Mouse (Mus musculus): ENCODE measurements at regions not wholly inside any gene's neighbourhood (a gene's known extent, or its start where the extent isn't known, plus 50 kb on each side); places are given as distances from the start of the nearest gene placed in this dataset.
"Not testable (repeated sequence)": the region's sequence is repeated elsewhere in the genome, so short reads cannot be mapped to it uniquely, and the experiment has no call there.

- no peak for TF ChIP-seq CTCF (IDR thresholded peaks at IDR 0.05)
Observed at GRCm38 (mm10) chr5:28798361-28798760, 331.3 kb upstream of the Shh start.

GRCm38 (mm10) chr5:28795130-28795758 lies 328.2 kb upstream of the Shh start:
- no peak overlapping the region for H3K27ac ChIP-seq
- H3K4me3 ChIP-seq = no peak overlapping the region
- intact Hi-C loops (cut with DNase I) = no loop called here
- DNase-seq (ENCODE audit: extremely low spot score in 1 of 2, low spot score in 2 of 2) = no peak
- TF ChIP-seq CTCF (IDR thresholded peaks at IDR 0.05) = no peak

More at GRCm38 (mm10) chr5:28798361-28798760, 331.3 kb upstream of the Shh start:
- H3K4me3 ChIP-seq = no peak overlapping the region
- no peak for DNase-seq (ENCODE audit: extremely low spot score in 1 of 2, low spot score in 2 of 2)
- H3K27ac ChIP-seq = no peak overlapping the region
- intact Hi-C loops (cut with DNase I) = no loop called here

- Histone ChIP-seq H3K27ac (no peak overlapping the region), H3K4me3 (no peak overlapping the region)
- TF ChIP-seq CTCF (IDR thresholded peaks at IDR 0.05) = no peak
- no peak for DNase-seq (ENCODE audit: extremely low spot score in 1 of 2, low spot score in 2 of 2)
- intact Hi-C loops (cut with DNase I) = no loop called here
Observed at GRCm38 (mm10) chr5:28793781-28794180, 326.7 kb upstream of the Shh start.

GRCm38 (mm10) chr5:28785347-28786060 lies 318.4 kb upstream of the Shh start:
- no peak for DNase-seq (ENCODE audit: extremely low spot score in 1 of 2, low spot score in 2 of 2)
- TF ChIP-seq CTCF (IDR thresholded peaks at IDR 0.05) = no peak
- no peak overlapping the region for H3K4me3 ChIP-seq
- no peak overlapping the region for H3K27ac ChIP-seq
- intact Hi-C loops (cut with DNase I) = no loop called here

- no peak for TF ChIP-seq CTCF (IDR thresholded peaks at IDR 0.05)
- intact Hi-C loops (cut with DNase I) = no loop called here
- DNase-seq (ENCODE audit: extremely low spot score in 1 of 2, low spot score in 2 of 2) = no peak
- Histone ChIP-seq H3K4me3 (no peak overlapping the region), H3K27ac (no peak overlapping the region)
Observed at GRCm38 (mm10) chr5:28784339-28784966, 317.4 kb upstream of the Shh start.

- TF ChIP-seq CTCF (IDR thresholded peaks at IDR 0.05) = no peak
- H3K27ac ChIP-seq = no peak overlapping the region
- DNase-seq (ENCODE audit: extremely low spot score in 1 of 2, low spot score in 2 of 2) = no peak
- no peak overlapping the region for H3K4me3 ChIP-seq
- intact Hi-C loops (cut with DNase I) = no loop called here
Observed at GRCm38 (mm10) chr5:28775648-28776359, 308.7 kb upstream of the Shh start.

GRCm38 (mm10) chr5:28771796-28772195 lies 304.7 kb upstream of the Shh start:
- no peak for DNase-seq (ENCODE audit: extremely low spot score in 1 of 2, low spot score in 2 of 2)
- no peak for TF ChIP-seq CTCF (IDR thresholded peaks at IDR 0.05)
- intact Hi-C loops (cut with DNase I) = no loop called here
- Histone ChIP-seq H3K27ac (no peak overlapping the region), H3K4me3 (no peak overlapping the region)

GRCm38 (mm10) chr5:28756171-28756948 lies 289.3 kb upstream of the Shh start:
- Histone ChIP-seq H3K4me3 (no peak overlapping the region), H3K27ac (no peak overlapping the region)
- DNase-seq (ENCODE audit: extremely low spot score in 1 of 2, low spot score in 2 of 2) = peak in 1 of 2 experiments; percentile 13
- TF ChIP-seq CTCF (IDR thresholded peaks at IDR 0.05) = no peak
- intact Hi-C loops (cut with DNase I) = no loop called here

- DNase-seq (ENCODE audit: extremely low spot score in 1 of 2, low spot score in 2 of 2); H3K27ac ChIP-seq; intact Hi-C loops (cut with DNase I); H3K4me3 ChIP-seq: not testable (repeated sequence)
Observed at GRCm38 (mm10) chr5:28751821-28752220, 284.8 kb upstream of the Shh start.

GRCm38 (mm10) chr5:28734768-28735167 lies 267.7 kb upstream of the Shh start:
- no peak for TF ChIP-seq CTCF (IDR thresholded peaks at IDR 0.05)
- no peak overlapping the region for H3K4me3 ChIP-seq
- peak in 1 of 2 experiments; percentile 16 for DNase-seq (ENCODE audit: extremely low spot score in 1 of 2, low spot score in 2 of 2)
- intact Hi-C loops (cut with DNase I) = no loop called here
- H3K27ac ChIP-seq = no peak overlapping the region

- no peak for TF ChIP-seq CTCF (IDR thresholded peaks at IDR 0.05)
- Histone ChIP-seq H3K27ac (no peak overlapping the region), H3K4me3 (no peak overlapping the region)
- intact Hi-C loops (cut with DNase I) = no loop called here
- DNase-seq (ENCODE audit: extremely low spot score in 1 of 2, low spot score in 2 of 2) = no peak
Observed at GRCm38 (mm10) chr5:28722067-28722466, 255.0 kb upstream of the Shh start.

Data from left cerebral cortex, adult 2 months (tissue).